Mouse (Mus musculus): ENCODE measurements around the gene Gpr176.
A peak's percentile ranks its signal among the peaks of the same experiment; 100 is the strongest.

Gene Gpr176

DNA sequence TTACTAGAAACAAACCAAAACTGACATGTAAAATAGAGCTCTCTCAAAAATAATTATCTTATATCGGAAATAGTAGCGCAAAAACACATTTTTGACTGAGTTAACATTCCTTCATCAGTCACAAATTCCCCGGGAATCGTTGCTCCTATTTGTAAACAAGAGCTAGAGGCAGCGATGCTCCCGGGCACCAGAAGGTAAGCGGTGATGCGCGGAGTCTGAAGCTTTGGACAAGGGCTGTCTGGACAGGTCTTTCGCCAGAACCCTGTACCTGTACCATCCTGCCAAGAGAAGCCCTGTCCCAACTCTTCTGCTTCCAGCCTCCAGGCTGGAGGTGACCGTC lies 688 bp downstream of the Gpr176 start:
- DNase-seq: no peak

DNA sequence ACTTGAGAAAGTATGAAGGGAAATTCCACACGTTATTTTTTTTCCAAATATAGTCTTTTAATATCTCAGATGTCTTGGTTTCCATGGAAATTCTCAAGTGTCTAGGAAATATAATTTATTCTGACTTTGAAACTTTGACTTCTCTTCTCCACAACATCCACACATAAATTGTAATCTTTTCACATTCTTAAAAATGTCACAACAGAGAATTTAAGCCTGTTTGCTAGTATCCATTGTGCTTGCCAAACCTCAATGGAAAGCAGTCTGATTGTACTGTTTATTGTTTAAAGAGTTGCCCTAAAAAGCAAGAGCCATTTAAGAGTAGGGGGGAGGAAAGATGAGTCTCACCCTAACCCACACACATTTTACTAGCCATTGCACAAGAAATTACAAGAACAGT lies 1.4 kb downstream of the Gpr176 start:
- no peak for DNase-seq

DNA sequence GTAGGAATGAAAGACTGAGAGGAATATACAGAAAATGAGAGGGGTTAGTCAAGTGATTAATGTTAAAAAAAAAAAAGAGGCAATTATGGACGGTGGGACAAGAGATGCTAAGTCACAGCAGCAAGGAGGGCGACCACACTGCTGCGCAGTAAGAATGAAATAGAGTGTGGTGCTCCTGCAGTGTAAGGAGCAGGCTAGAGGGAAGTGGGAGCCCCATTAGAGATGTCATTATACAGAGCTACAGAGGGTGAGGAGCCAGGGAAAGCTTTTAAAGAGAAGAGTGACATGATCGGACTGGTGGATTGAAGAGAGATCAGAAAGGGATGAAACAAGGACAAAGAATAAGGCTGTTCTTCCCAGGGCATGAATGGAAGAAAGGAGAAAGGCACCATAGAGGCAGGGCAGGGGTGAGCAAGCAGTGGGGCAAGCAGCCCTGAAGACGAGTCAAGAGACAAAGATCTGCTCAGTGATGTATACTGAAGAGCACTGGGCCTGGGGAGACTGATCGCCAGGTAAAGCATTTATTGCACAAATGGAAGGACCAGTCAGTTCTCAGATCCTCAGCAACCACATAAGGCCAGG lies 18.0 kb downstream of the Gpr176 start:
- no peak for DNase-seq

DNA sequence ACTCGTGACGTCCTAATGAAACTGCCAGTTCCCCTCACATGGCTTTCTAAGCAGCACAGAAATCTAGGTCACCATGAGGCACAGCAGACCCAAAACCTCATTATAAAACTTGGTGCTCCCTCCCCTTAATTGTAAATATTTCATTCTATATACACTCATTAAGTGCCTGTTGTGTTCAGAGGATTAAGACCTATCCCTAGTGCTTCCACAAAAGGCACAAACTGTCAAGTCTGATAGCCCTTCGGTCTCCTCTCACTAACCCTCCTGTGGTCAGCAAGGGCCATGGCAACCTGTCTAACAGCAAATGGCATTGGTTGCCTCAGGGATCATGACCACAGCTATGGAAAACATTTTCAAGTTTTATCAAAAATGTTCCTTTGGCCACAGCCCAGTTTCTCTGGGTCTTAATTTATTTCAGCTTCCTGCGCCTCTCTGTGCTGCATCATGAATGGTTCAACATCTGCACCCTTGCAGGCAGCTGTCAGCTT lies 19.3 kb downstream of the Gpr176 start:
- no peak for DNase-seq

DNA sequence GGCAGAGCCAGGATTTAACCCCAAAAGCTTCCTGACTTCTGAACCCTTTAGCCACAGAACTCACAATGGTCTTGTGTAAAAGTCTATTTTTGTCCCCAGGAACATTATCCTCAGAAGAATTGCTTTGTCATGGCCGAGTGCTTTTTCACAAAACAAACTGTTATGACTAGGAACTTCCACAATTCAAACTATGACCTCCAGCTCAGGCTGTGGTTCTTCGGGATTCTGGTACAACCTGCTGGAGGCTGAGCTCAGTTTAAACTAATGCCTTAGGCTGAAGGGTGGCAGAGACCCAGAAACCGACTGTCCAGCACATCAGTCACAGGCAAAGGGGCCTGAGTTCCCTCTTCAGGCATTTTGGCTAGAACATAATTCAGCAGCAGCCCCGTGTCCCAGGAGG lies 19.7 kb downstream of the Gpr176 start:
- DNase-seq: no peak

DNA sequence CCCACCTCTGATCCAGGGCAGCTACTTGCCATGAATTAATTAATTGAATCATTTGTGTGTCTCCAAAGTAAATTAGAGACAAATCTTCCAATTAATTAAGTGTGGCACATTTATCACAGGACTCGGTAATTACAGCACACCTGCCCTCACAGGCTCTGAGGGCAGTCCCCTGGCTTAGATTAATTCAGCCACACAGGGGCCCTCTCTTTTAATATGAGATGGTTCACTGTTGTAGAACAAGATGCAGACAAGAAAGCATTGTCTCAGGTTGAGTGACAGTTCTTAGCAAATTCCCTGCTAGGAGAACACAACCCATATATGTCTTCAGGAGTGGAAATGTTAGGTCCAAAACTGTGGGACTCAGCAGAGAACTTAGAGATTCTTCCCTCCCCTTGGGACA lies 27.7 kb downstream of the Gpr176 start:
- no peak for DNase-seq

DNA sequence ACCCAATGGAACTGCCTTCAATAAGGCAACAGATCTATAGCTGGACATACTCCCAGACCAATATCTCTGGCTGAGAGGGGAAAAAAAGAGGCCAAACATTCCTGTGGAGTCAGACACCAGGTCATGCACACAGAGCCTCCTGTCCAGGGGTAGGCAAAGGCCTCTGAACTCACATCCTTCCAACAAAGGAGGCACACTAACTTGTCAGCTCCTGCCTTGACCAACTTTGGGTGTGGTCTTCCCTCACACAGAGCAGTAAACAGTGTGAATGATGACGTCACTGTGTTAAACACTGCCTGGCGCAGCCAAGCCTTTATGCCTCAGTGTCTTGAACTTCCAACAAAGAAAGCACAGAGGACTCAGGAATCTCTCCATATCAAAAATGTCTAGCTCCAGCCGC lies 29.3 kb downstream of the Gpr176 start:
- DNase-seq: no peak

DNA sequence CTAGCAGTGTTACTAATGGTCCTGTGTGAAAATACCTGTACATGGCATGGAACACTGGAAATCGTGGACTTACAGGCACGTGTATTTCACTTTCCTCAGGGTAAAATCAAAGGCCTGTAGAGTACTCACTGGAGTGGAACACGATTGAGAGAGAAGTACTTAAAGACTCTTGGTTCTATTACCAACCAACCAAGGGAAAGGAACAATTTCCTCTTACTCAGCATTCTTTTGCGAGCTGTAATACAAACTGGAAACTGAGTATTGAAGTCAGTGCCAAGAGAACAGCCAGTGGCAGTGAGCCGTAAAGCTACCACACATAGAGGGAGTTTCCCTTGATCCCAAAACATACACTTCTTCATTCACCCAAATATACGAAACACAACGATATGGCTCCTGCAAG lies 31.9 kb downstream of the Gpr176 start:
- peak; percentile 22 for DNase-seq

DNA sequence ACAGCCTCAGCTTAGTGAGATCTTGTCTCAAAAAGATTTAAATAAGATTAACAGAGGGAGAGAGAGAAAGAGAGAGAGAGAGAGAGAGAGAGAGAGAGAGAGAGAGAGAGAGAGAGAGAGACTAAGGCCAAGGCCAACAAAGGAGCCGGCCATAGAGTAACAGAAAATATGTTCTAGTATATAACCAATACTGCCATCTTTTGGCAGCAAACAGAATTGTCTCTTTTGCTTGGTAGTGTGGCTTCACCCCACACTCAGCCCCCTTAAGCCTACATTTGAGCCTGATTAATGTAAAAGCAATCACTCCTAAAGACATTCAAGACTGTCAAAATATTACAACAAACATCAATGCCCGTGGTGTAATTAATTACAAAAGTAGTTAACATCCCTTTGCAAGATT lies 37.1 kb downstream of the Gpr176 start:
- DNase-seq: peak; percentile 55

DNA sequence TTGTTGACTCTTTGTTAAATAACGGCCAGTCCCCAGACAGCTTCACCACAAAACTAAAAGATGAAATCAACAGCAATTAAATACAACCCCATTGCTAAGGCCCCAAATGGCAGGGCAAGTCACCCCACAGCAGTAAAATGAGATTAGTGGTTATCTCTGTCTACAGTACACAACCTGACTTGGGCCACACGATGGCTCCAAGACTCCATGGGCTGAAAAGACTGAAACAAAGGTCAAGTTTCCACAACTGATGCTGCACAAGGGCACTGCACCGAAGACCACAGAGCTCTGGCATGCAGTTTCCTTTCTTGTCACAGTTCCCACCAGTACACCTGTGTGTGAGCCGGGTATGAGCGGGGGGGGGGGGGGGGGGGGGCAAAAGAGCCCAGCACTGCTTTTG lies 50.6 kb downstream of the Gpr176 start:
- DNase-seq: no peak

DNA sequence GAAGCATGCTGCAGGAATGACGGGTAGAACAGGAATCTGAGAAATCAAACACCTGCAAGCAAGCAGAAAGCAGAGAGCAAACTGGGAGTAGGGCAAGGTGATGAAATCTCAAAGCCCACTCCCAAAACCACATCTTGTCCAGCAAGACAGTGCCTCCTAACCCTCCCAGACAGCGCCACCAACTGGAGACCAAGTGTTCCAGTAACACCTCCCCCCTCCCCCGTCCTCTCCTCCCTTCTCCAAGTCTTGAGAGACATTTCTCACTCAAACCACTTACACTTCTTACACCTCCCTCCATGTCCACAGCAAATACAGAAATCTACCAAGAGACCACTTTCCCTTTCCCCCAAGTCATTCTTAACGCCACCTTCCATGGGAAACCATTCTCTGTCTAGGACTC lies 51.4 kb downstream of the Gpr176 start:
- no peak for DNase-seq

DNA sequence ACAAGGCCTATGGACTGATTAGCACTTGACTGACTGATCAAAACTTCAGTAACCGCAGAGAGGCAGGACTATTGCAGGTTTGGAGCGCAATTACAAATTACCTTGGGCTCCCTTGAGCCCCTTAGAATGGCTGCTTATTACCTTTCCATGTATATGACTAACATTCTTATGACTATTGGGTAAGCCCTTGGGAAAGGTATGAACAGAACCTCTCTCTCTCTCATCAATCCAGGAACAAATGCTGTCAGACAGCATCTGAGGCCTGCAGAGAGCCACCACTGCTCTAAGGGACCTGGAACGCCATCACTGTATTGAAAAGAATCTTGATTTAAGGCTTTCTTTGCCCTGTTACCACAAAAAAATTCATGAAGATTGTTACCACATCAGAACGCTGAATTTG lies 52.1 kb downstream of the Gpr176 start:
- no peak for DNase-seq

DNA sequence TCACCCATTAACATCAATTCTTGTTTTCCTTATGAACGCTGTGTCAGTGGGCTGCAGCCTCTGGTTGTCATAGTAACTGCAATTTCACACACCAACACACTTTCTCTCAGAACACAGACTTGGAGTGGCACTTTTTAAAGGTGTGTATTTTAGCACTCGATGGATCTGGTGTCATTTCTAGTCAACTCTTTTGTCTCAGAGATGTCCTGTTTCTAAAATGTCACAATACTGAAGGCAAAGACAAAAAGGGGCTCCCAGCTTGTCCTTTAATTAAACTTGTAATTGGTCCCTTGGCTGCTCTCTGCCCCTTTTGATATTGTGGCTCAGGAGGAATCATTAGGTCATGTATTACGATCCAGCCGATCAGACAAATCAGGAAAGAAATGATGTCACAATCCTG lies 52.7 kb downstream of the Gpr176 start:
- DNase-seq: no peak

DNA sequence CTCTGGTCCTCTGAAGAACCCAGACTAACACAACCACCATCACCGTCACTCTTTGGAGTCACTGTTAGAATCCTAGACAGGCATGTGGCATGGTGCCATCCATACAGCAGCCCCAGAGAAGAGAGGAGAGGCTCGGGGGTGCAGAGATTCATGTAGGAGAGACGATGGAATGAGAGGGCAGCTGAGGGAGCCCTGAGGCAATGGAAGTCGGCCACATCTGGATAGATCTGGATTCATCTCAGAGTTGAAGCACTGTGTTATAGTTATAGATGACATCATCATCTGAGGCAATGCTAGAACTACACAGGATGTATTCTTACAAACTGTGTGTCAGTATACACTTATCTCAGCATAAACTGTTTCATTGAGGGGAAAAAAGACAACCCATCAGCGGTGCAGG lies 54.0 kb downstream of the Gpr176 start:
- no peak for DNase-seq

DNA sequence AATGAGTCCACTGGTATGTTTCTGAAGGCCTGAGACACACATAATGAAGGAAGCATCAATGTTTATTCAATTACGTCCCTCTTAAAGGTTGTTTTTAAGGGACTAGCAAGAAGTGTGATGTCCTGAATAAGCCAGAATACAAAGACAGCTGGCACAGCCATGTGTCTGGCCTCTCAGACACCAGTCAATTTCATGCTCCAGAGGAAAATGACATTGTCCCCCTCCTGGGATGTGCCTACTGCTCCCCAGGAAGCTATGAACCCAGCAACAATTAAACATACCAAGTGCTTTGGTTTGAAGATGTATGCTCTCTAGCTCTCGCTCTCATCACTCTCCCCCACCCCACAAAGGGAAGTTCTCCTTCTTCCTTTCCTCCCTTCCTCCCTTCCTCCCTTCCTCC lies 56.3 kb downstream of the Gpr176 start:
- no peak for DNase-seq

DNA sequence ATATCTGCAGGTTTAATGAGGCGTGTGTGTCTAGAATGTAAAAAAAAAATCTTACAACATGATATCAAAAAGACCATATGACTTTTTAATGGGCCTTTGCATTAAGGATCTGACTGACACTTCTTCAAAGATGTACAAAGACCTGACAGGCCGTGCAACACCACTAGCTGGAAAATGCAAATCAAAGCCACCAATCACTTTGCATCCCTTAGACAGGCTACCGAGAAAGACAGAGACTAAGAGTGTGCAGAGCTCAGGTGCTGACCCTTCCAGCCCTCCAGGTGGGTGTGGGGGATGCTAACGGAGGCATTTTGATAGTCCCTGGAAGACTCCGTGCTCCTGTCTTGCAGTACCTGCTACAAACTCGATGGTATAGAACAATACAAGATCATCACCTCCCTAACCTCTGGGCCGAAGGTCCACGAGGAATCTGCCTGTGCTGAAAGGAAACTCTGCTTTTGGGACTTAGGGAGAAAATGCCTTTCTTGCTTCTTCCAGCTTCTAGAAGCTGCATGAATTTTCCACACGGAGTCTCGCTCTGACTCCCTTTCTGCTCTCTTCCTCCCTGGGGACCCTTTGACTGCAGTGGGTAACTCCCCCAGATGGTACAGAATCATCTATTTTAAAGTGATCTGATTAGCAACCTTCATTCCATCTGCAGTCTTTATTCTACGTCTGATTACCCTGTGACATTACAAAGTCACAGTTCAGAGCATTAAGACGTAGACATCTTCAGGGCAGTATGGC lies 57.4 kb downstream of the Gpr176 start:
- DNase-seq: no peak

DNA sequence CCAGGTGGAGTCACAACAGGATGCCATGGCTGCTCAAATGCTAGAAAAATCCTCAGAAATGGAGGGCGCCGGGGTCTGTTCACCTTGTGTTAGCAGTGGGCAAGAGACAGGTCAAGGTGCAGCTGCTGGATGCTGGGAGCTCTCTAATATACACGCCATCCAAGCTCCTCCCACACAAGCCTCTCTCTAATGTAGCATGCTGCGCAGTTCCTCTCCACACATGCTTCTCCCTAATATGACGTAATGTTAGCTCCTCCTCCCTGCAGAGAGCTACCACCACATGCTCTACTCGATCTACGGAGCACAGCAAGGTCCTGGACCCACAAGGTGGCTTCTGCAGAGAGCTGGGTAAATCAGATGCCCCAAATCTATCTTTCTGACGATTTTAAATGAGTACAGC lies 65.7 kb downstream of the Gpr176 start:
- peak; percentile 23 for DNase-seq

DNA sequence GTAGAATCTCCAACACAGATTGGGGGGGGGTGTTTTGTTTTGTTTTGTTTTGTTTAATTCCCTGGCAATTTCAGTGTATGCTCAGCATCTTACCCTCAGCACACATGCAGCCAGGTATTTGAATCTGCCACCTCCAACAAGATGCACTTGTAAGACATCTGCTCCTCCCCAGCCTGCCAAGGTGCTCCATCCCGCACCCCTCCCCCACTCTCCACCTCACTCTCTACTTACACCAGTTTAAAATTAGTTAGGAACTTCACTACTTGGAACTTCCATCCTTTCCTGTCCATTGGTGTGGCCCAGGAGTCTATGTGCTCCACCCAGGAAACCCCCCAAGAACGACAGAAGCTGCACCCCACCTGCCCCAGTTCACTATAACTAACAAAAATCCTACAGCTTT lies 66.3 kb downstream of the Gpr176 start:
- DNase-seq: no peak

DNA sequence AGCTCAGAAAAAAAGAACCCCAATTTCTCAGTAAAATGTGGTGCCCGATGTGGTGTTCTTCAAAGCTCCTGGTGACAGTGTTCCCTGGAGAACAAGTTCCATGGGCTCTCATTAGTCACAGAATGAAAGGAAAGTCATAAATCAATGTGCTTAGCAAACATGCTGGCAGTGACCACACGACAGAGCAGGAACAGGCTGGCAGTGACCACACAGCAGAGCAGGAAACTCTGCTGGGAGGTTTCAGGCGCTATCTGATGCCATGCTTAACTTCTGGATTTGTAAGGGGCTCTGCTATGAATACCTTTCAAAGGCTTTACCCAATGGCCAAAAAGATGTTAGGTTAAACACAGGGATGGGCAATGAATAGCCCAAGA lies 66.7 kb downstream of the Gpr176 start:
- DNase-seq: no peak

DNA sequence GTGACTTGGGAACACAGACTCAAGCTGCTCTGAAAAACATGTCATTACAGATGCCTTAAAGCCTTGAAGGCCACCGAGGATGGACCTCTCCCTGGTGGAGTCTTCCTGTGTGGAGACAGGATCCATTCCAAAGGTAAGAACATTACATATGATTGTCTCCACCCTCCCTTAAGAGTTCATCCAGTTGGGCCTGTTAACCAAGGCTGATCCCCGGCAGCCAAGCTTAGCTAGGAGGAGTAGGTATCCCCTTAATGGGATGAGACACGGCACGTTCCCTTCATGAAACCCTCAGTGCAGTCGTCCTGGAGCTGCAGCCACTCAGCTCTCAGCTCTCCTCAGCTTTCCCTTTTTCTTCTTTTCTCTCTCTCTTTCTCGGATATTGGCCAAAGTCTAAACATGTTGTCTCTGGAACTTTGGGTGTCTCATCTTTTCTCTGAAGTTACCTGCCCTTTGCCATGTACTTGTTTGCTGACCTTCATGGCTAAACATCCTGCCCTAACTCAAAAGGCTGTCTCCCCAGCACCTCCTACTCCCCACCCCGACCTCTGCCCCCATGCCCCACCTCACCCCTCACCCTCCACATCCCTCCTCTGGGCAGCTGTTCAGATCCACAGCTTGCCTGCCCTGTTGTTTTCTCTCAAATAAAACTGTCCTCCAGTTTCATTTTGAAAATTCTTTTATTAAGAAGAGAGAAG lies 67.2 kb downstream of the Gpr176 start:
- no peak for DNase-seq

DNA sequence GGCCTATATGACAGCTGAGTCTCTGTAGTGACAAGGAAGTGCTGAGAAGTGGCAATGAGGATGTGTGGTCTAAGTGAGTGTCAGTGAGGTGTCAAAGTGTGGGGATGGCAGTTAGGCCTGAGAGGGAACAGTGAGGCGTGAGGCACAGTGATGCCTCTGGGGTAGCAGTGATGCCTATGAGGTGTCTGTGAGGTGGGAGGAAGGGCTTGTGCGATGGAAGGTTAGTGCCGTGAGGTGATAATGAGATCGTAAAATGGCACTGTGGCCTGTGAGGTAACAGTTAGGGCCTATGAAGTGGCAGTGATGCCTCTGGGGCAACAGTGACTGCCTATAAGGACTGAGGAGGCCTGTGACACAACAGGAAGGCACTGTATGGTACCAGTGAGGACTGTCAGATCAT lies 69.8 kb downstream of the Gpr176 start:
- no peak for DNase-seq

DNA sequence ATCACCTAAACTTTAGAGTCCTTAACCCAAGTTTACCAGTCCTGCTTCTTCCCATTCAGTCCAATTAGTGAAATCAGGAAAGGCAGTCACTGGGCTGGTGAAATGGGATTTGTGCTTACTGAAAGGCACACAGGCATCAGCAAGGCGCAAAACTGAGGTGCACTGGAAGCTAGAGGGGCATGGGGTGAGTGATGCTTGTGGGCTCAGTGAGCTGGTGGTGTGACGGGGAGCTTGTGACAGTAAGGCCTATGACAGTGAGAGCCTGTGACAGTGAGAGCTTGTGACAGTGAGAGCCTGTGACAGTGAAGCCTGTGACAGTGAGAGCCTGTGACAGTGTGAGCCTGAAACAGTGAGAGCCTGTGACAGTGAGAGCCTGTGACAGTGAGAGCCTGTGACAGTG lies 71.6 kb downstream of the Gpr176 start:
- DNase-seq: no peak

DNA sequence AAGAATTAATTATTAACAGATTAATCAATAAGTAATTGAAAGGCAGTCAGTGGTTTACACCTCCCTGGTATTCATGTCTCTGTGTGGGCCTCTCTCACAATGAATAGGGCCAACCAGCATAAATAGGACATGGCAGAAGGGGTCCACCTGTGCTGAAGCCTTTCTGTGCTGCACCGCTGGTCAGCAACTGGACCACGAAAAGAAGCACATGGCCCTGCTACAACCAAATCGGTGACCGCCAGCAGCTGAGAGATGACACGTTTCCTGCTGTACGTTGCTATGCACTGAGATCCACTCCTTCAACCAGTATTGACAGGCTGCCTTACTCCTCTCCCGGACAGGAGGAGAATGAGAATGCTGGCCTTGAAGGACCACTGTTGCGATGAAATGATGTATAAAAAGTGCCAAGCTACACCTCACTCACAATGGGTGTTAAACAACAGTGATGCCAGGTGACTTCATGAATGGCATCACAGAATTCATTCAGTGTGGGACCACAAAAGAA lies 72.1 kb downstream of the Gpr176 start:
- DNase-seq: no peak

DNA sequence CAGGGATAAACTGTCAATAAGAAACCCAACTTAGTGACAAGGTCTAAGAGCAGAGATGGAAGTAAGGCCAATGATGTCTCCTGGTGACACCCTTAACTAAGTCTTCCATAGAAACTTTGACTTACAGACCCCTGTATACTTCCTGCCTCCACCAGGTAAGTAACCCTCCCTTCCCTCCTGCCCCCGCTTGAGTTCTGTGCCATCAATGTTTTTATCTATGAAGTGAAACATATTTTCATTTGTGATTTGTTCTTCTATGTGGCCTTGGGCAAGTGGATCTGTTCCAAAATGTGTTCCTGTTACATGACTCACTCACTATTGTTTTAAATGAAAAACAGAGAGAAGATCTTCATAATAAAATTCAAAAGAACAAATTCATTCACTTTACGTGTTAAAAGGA lies 73.2 kb downstream of the Gpr176 start:
- no peak for DNase-seq
